Mouse (Mus musculus): ENCODE data around the gene Rbms3. TPM values are rescaled to one million over a fixed set of nuclear protein-coding genes. Genes with fewer than 3 reads are reported as not detected.

Rbms3 gene
- polyA plus RNA-seq, 1 experiment from 2014 or later = 8.2 TPM

DNA sequence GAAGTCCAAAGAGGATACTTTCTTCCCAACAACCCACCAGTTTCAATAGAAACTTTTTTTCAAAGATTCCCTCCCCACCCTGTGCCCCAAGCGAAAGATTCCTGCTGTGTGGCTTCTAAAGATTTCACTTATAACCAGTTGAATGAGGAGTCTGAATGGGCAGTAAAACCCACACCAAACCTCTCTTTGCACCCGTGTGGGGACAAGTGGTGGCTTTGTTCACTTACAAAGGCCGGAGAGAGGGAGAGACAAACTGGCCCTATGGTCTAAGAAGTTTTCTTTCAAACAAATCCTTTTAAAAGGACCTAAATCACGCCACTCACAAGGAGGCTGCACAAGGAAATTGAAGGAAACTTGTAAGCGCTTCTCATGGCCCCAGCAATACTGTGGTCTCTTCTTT is 268.3 kb downstream of the Rbms3 start:
- Histone ChIP-seq H3K4me1 (peaks cover 43% of the 10 kb centered on the region), H3K27me3 (ENCODE audit: poor library complexity, severe bottlenecking) (peaks cover 84% of the 10 kb centered on the region), H3K4me3 (no peak overlapping the region), H3K27ac (peak overlapping the region; percentile 51; the same call in 1 of the 2 replicates), H3K9me3 (no peaks in the 10 kb centered on the region), H3K36me3 (replicated peaks) (no peaks in the 10 kb centered on the region)
- DNase-seq (ENCODE audit: extremely low spot score, low spot score) = peak; percentile 48
- 24% methylated on average over 5 of the region's 5 CpGs for WGBS

- Histone ChIP-seq H3K36me3 (replicated peaks) (no peaks in the 10 kb centered on the region), H3K27ac (peak overlapping the region; percentile 68), H3K9me3 (no peaks in the 10 kb centered on the region), H3K4me3 (no peak overlapping the region), H3K27me3 (ENCODE audit: poor library complexity, severe bottlenecking) (peaks cover 85% of the 10 kb centered on the region), H3K4me1 (peaks cover 28% of the 10 kb centered on the region)
- WGBS = 9% methylated on average over 9 of the region's 9 CpGs
- peak; percentile 75 for DNase-seq (ENCODE audit: extremely low spot score, low spot score)
Observed at GRCm38 (mm10) chr9:117356764-117357442, 272.8 kb downstream of the Rbms3 start.

GRCm38 (mm10) chr9:117355501-117355900 is 274.2 kb downstream of the Rbms3 start:
- DNase-seq (ENCODE audit: extremely low spot score, low spot score) = no peak
- WGBS = 67% methylated on average over 5 of the region's 5 CpGs
- H3K4me1 ChIP-seq = peaks cover 20% of the 10 kb centered on the region
- peaks cover 89% of the 10 kb centered on the region for H3K27me3 ChIP-seq (ENCODE audit: poor library complexity, severe bottlenecking)
- H3K4me3 ChIP-seq = no peak overlapping the region
- H3K27ac ChIP-seq = no peak overlapping the region
- H3K36me3 ChIP-seq (replicated peaks) = no peaks in the 10 kb centered on the region
- no peaks in the 10 kb centered on the region for H3K9me3 ChIP-seq

DNA sequence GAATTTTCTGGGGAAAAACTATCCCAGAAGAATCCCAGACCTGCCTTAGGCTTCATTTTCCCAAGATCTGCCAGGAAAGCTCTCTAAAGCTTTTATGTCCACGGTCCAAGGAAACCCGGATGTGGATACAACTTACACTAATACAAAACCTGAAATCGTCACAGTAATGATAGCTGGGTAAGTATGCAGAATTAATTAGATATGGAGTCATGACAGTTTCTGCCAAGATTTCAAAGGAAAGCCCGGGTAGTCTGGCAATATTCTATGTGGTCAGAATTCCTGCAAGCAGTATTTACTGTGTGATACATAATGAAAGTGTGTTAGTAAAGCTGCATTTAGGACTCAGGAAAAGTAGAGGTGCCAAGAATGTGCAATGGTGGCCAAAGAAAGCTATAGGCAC is 287.4 kb downstream of the Rbms3 start:
- WGBS = 92% methylated on average over 4 of the region's 4 CpGs
- DNase-seq (ENCODE audit: extremely low spot score, low spot score) = no peak
- no peak overlapping the region for H3K27ac ChIP-seq
- H3K36me3 ChIP-seq (replicated peaks) = no peaks in the 10 kb centered on the region
- no peaks in the 10 kb centered on the region for H3K27me3 ChIP-seq (ENCODE audit: poor library complexity, severe bottlenecking)
- no peaks in the 10 kb centered on the region for H3K4me1 ChIP-seq
- H3K9me3 ChIP-seq = no peaks in the 10 kb centered on the region
- H3K4me3 ChIP-seq = no peak overlapping the region

GRCm38 (mm10) chr9:117330681-117331080 is 299.0 kb downstream of the Rbms3 start:
- Histone ChIP-seq H3K9me3 (no peaks in the 10 kb centered on the region), H3K27me3 (ENCODE audit: poor library complexity, severe bottlenecking) (no peaks in the 10 kb centered on the region), H3K36me3 (replicated peaks) (no peaks in the 10 kb centered on the region), H3K4me1 (no peaks in the 10 kb centered on the region), H3K4me3 (no peak overlapping the region), H3K27ac (no peak overlapping the region)
- 94% methylated on average over 5 of the region's 5 CpGs for WGBS
- no peak for DNase-seq (ENCODE audit: extremely low spot score, low spot score)

DNA sequence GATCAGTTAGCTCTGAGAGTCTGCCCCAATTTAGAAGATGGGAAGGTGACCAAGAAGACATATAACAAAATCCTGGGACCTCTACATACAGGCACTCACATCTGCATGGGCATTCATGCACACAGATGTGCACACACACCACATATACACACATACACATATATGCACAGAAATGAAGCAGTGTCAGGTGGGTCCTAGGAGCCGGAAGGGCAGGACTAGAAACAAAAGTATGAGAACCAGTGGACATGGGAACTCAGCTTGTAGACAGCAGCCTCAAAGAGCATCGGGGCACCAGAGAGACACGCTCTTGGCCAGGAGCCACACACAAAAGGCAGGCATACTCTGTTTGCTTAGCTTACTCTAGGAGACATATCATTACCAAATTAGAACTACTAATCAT is 310.4 kb downstream of the Rbms3 start:
- Histone ChIP-seq H3K27me3 (ENCODE audit: poor library complexity, severe bottlenecking) (no peaks in the 10 kb centered on the region), H3K4me1 (no peaks in the 10 kb centered on the region), H3K27ac (no peak overlapping the region), H3K9me3 (no peaks in the 10 kb centered on the region), H3K36me3 (replicated peaks) (no peaks in the 10 kb centered on the region), H3K4me3 (no peak overlapping the region)
- DNase-seq (ENCODE audit: extremely low spot score, low spot score) = no peak
- WGBS = 76% methylated on average over 3 of the region's 3 CpGs

GRCm38 (mm10) chr9:117318461-117318860 is 311.3 kb downstream of the Rbms3 start:
- Histone ChIP-seq H3K4me3 (no peak overlapping the region), H3K9me3 (no peaks in the 10 kb centered on the region), H3K4me1 (no peaks in the 10 kb centered on the region), H3K36me3 (replicated peaks) (no peaks in the 10 kb centered on the region), H3K27ac (no peak overlapping the region), H3K27me3 (ENCODE audit: poor library complexity, severe bottlenecking) (no peaks in the 10 kb centered on the region)
- WGBS = 78% methylated on average over 4 of the region's 4 CpGs
- DNase-seq (ENCODE audit: extremely low spot score, low spot score) = no peak

DNA sequence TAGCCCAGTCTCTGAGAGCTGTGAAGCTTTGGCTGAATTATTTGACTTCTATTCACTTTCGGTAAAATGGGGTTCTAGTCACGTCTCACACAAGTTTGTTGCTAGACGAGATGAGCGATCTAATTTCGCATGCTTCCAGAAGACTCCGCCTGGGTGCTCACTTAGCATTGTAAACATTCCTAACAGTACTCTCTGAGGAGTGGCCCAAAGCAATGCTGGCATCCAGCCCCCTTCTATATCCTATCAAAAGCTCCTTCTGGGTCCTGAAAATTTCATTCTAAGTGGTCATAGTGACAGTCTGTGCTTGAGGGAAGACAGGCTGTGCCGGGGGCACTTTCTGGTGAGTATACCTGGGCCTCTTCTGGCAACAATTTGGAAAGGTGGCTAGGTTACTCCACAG is 312.5 kb downstream of the Rbms3 start:
- DNase-seq (ENCODE audit: extremely low spot score, low spot score) = no peak
- Histone ChIP-seq H3K27ac (no peak overlapping the region), H3K4me1 (no peaks in the 10 kb centered on the region), H3K9me3 (no peaks in the 10 kb centered on the region), H3K27me3 (ENCODE audit: poor library complexity, severe bottlenecking) (no peaks in the 10 kb centered on the region), H3K4me3 (no peak overlapping the region), H3K36me3 (replicated peaks) (no peaks in the 10 kb centered on the region)
- WGBS = 92% methylated on average over 7 of the region's 7 CpGs

GRCm38 (mm10) chr9:117313642-117314041 is 316.1 kb downstream of the Rbms3 start:
- H3K4me1 ChIP-seq = no peaks in the 10 kb centered on the region
- no peaks in the 10 kb centered on the region for H3K27me3 ChIP-seq (ENCODE audit: poor library complexity, severe bottlenecking)
- H3K4me3 ChIP-seq = no peak overlapping the region
- H3K36me3 ChIP-seq (replicated peaks) = no peaks in the 10 kb centered on the region
- 94% methylated on average over 11 of the region's 11 CpGs for WGBS
- no peak overlapping the region for H3K27ac ChIP-seq
- H3K9me3 ChIP-seq = peaks cover 11% of the 10 kb centered on the region
- no peak for DNase-seq (ENCODE audit: extremely low spot score, low spot score)

- H3K9me3 ChIP-seq = peaks cover 11% of the 10 kb centered on the region
- no peaks in the 10 kb centered on the region for H3K27me3 ChIP-seq (ENCODE audit: poor library complexity, severe bottlenecking)
- no peaks in the 10 kb centered on the region for H3K36me3 ChIP-seq (replicated peaks)
- H3K4me1 ChIP-seq = no peaks in the 10 kb centered on the region
- DNase-seq (ENCODE audit: extremely low spot score, low spot score) = no peak
- H3K4me3 ChIP-seq = no peak overlapping the region
- no peak overlapping the region for H3K27ac ChIP-seq
Observed at GRCm38 (mm10) chr9:117309809-117310208, 319.9 kb downstream of the Rbms3 start.

DNA sequence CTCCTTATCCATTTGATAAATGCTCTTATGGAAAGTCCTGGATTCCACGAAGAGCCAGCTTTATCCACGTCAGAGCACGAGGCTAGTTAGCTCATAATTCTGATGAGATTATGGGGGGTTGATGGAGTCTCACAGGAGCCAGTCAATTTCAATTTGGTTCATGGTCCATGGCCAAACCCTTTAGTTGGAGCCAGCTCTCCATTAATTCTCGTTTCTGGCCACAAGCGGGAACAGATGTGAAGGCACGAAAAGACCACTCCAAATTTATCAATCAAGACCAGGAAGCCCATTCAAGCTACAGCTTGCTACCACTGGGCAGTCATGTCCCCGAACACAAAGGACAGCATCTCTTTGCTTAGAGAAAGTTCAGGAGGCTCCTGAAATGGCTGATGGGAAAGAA is 330.7 kb downstream of the Rbms3 start:
- Histone ChIP-seq H3K36me3 (replicated peaks) (no peaks in the 10 kb centered on the region), H3K9me3 (no peaks in the 10 kb centered on the region), H3K27ac (no peak overlapping the region), H3K4me1 (peaks cover 11% of the 10 kb centered on the region), H3K27me3 (ENCODE audit: poor library complexity, severe bottlenecking) (peaks cover 54% of the 10 kb centered on the region), H3K4me3 (no peak overlapping the region)
- 87% methylated on average over 7 of the region's 7 CpGs for whole genome bisulfite sequencing
- DNase-seq (ENCODE audit: extremely low spot score, low spot score) = no peak

GRCm38 (mm10) chr9:117297662-117298531 is 331.8 kb downstream of the Rbms3 start:
- Histone ChIP-seq H3K27ac (no peak overlapping the region), H3K4me3 (no peak overlapping the region), H3K9me3 (no peaks in the 10 kb centered on the region), H3K4me1 (peaks cover 11% of the 10 kb centered on the region), H3K27me3 (ENCODE audit: poor library complexity, severe bottlenecking) (peaks cover 61% of the 10 kb centered on the region), H3K36me3 (replicated peaks) (no peaks in the 10 kb centered on the region)
- no peak for DNase-seq (ENCODE audit: extremely low spot score, low spot score)
- 27% methylated on average over 15 of the region's 15 CpGs for WGBS

Measured in forebrain, embryonic 10.5 days (tissue).